Mouse (Mus musculus): ENCODE results near the gene Rin3. TPM values are rescaled to one million over a fixed set of nuclear protein-coding genes. Genes with fewer than 3 reads are reported as not detected.

Gene Rin3
- polyA plus RNA-seq, 1 experiment from 2014 or later, result 2.0 TPM

- no peak overlapping the region for H3K27ac ChIP-seq
- peak overlapping the region; percentile 68; the same call in 1 of the 2 replicates for H3K4me3 ChIP-seq
- H3K9ac ChIP-seq, result no peak overlapping the region
- no peaks in the 10 kb centered on the region for H3K27me3 ChIP-seq
- peaks cover 13% of the 10 kb centered on the region for H3K4me1 ChIP-seq
- ATAC-seq, result no peak
- no peaks in the 10 kb centered on the region for H3K9me3 ChIP-seq (replicated peaks)
- WGBS, result 89% methylated on average over 5 of the region's 5 CpGs
- 0 out of 2 replicates have a peak overlapping the region, but pooled peaks have one; percentile 68 for H3K4me2 ChIP-seq
- no peaks in the 10 kb centered on the region for H3K36me3 ChIP-seq (ENCODE audit: poor library complexity, severe bottlenecking)
These were observed 155.1 kb downstream of the Rin3 start for GRCm38 (mm10) chr12:102437952-102438351.

GRCm38 (mm10) chr12:102438983-102439631, 156.3 kb downstream of the Rin3 start:
- WGBS, result 4% methylated on average over 20 of the region's 20 CpGs
- H3K4me1 ChIP-seq, result peaks cover 13% of the 10 kb centered on the region
- H3K4me3 ChIP-seq, result peak overlapping the region; percentile 68
- H3K9me3 ChIP-seq (replicated peaks), result no peaks in the 10 kb centered on the region
- H3K9ac ChIP-seq, result peak overlapping the region; percentile 72
- no peak overlapping the region for H3K27ac ChIP-seq
- H3K27me3 ChIP-seq, result no peaks in the 10 kb centered on the region
- H3K36me3 ChIP-seq (ENCODE audit: poor library complexity, severe bottlenecking), result no peaks in the 10 kb centered on the region
- peak; percentile 58 for ATAC-seq
- peak overlapping the region; percentile 68 for H3K4me2 ChIP-seq

GRCm38 (mm10) chr12:102439632-102440023, 156.8 kb downstream of the Rin3 start, which contains the start of gene Lgmn:
Lgmn (minus strand) TSS chr12:102439813.
- H3K4me1 ChIP-seq, result peaks cover 13% of the 10 kb centered on the region
- peak within 1 kb of the TSS; percentile 72 for H3K9ac ChIP-seq
- no peaks in the 10 kb centered on the region for H3K27me3 ChIP-seq
- no peak within 1 kb of the TSS; the same call in 1 of the 2 replicates for H3K27ac ChIP-seq
- WGBS, result 0% methylated on average over 28 of the region's 28 CpGs
- H3K36me3 ChIP-seq (ENCODE audit: poor library complexity, severe bottlenecking), result no peaks in the 10 kb centered on the region
- ATAC-seq, result peak; percentile 100
- H3K9me3 ChIP-seq (replicated peaks), result no peaks in the 10 kb centered on the region
- H3K4me2 ChIP-seq, result peak within 1 kb of the TSS; percentile 68
- peak within 1 kb of the TSS; percentile 68 for H3K4me3 ChIP-seq

Other genes starting within 250 kb of the Rin3 start
- gene Slc24a4, start 154.3 kb upstream of the Rin3 start, polyA plus RNA-seq (2015; fragmentation: Nextera tagmentation; extraction: Ambion mirVana), result 0.32 and 0.50 TPM in 2 replicates
- 47.9 and 48.4 TPM in 2 replicates for gene Lgmn, start 156.8 kb downstream of the Rin3 start, polyA plus RNA-seq (2015; fragmentation: Nextera tagmentation; extraction: Ambion mirVana)
- 29.2 and 30.5 TPM in 2 replicates for gene Golga5, start 186.1 kb downstream of the Rin3 start, polyA plus RNA-seq (2015; fragmentation: Nextera tagmentation; extraction: Ambion mirVana)

Data from forebrain, embryonic 13.5 days (tissue).